Mouse (Mus musculus) T-helper 17 cell (primary cell): ENCODE data around the gene Srgap1.

Experiments
- in situ Hi-C, 2 experiments: fragments of 300-600 bp; cut with MboI, MseI; formaldehyde crosslinking; loops; 1 replicate in 1 of 2; 2 replicates in 1 of 2; pipeline ENCODE4 v1.15.1; 2025; ENCODE audit warnings: high pct_unique_total_duplicates in 2 of 2

The Srgap1 gene

GRCm38 (mm10) chr10:121836507-121837165, 210.5 kb downstream of the Srgap1 start:
- in situ Hi-C loops: no loop called here

- in situ Hi-C loops: no loop called here
Measured at GRCm38 (mm10) chr10:121833443-121833842, 213.7 kb downstream of the Srgap1 start.

- in situ Hi-C loops: no loop called here
Measured at GRCm38 (mm10) chr10:121830335-121831307, 216.5 kb downstream of the Srgap1 start.

DNA sequence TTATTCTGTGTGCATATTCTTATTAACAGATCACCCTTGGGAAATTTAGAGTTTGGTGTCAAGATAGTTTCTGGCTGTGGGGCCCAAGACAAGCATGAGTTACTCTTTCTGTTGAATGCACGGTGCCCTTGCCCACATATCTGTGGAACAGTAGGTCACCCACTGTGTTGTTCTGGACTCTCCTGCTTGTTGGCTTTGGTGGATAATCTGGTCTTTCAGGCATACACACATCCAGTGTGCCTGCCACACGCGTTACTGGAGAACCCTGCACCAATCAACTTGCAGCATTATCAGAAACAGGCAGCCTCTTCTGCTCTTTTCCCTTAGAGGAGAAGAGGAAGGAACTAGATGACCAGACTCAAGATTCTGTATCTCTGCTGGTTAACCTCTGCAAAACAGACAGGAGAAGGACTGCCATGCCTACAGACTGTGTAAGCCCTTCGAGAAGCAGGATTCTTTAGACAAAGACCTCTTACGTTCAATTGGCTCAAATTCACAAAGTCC, 217.3 kb downstream of the Srgap1 start:
- in situ Hi-C loops: no loop called here

- in situ Hi-C loops: no loop called here
Measured at GRCm38 (mm10) chr10:121829034-121829433, 218.1 kb downstream of the Srgap1 start.

DNA sequence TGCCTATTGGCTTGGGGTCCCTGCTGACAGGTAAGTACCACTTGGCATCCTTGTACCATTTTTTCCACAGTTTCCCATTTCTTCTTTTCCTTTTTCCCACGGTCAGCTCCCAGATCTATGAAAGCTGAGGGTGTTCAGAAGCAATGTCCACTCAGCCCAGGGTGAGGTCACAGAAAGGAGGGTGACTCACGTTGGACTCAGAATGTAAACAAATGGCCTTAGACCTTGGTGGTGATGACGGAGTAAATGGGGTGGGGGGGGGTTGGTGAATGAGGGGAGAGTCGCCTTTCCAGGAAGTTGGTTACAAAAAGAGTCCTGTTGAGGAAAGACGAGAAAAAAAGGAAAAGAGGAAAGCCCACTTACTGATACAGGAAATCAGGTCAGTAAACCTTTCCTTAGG, 224.4 kb downstream of the Srgap1 start:
- in situ Hi-C loops: no loop called here

DNA sequence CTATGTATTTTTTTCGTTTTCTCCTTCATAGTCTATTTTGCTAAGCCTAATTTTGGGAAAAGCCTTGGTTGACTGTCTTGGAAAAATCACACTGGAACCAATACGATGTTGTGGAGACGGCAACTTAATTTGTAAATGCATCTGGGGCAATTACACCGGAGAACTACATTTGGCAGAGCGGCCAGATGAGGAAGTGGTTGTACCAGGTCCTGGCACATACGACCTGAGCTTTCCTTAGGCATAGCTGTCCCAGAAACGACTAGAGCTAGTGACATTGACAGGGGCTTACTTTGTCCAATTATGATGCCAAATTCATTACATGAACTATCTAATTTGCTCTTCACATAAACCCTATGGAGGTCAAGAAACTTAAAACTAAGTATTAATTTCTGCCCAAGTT, 226.3 kb downstream of the Srgap1 start:
- in situ Hi-C loops: no loop called here

DNA sequence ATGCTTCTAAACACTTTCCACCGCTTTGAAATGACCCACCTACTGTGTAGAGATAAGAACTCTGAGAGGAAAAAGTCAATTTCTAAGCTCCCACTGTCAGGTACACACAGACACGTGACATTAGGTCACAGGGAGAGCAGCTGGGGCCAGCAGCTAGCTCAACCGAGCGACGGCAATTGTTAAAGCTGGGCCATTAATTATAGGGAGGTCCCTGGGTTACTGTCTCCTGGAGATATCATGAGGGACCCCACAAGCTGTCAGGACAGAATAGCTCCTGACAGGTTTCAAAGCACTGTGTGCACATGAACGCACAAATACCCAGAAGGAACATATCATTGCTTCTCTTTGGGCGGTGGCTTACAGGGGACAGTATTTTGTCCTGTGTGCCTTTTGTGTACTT, 229.1 kb downstream of the Srgap1 start:
- in situ Hi-C loops: no loop called here

GRCm38 (mm10) chr10:121807771-121808170, 239.3 kb downstream of the Srgap1 start:
- in situ Hi-C loops: no loop called here

GRCm38 (mm10) chr10:121806806-121807205, 240.3 kb downstream of the Srgap1 start:
- in situ Hi-C loops: no loop called here

- in situ Hi-C loops: no loop called here
Measured at GRCm38 (mm10) chr10:121805933-121806341, 241.2 kb downstream of the Srgap1 start.

GRCm38 (mm10) chr10:121804551-121804950, 242.6 kb downstream of the Srgap1 start:
- in situ Hi-C loops: no loop called here

DNA sequence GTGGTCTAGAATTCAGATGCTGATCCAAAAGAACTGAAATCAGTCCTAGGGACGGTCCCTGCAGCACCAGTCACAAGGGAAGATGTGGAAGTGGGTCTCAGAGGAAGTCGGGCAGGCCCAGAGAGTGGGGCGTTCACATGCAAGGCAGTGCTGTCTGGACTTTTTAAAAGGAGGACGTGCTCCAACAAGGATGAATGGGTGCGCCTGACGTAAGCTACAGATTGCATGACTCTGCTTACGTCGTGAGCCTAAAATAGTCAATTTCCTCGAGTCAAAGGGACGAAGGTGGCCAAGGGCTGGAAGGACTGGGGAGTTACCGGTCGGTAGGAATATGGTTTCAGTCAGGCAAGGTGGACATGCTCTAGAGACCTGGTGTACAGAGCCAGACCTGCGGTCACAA, 247.1 kb downstream of the Srgap1 start:
- in situ Hi-C loops: no loop called here

- in situ Hi-C loops: loop anchor here in 1 of 2 experiments (10.0 kb wide), 1 partner anchor 669 kb away; no protein-coding TSS in a partner anchor
Measured at GRCm38 (mm10) chr10:121796027-121796802, 250.9 kb downstream of the Srgap1 start.

GRCm38 (mm10) chr10:121794486-121794885, 252.6 kb downstream of the Srgap1 start:
- in situ Hi-C loops: loop anchor here in 1 of 2 experiments (10.0 kb wide), 1 partner anchor 670 kb away; no protein-coding TSS in a partner anchor

GRCm38 (mm10) chr10:121792661-121793060, 254.5 kb downstream of the Srgap1 start:
- in situ Hi-C loops: loop anchor here in 1 of 2 experiments (10.0 kb wide), 1 partner anchor 672 kb away; no protein-coding TSS in a partner anchor

DNA sequence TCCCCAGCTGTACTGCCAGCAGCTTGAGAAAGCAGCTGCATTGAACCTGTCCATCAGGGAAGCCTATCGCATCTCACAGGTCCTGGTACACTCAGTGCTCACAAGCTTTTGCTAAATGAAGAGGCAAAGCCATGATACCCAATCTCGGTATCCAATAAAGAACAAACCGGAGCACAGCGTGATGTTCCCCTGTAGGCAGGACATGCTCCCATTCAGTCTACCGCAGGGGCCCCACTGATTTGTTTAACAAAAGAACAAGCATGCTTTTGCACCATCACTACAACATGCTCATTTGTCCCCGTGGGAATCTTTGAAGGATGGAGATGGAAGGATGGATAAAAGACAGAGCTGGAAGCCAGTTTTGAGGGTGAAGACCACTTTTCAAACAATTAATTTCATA, 257.0 kb downstream of the Srgap1 start:
- in situ Hi-C loops: loop anchor here in 1 of 2 experiments (10.0 kb wide), 1 partner anchor 675 kb away; no protein-coding TSS in a partner anchor

GRCm38 (mm10) chr10:121788536-121788935, 258.6 kb downstream of the Srgap1 start:
- in situ Hi-C loops: no loop called here

- in situ Hi-C loops: no loop called here
Measured at GRCm38 (mm10) chr10:121781159-121781558, 266.0 kb downstream of the Srgap1 start.

DNA sequence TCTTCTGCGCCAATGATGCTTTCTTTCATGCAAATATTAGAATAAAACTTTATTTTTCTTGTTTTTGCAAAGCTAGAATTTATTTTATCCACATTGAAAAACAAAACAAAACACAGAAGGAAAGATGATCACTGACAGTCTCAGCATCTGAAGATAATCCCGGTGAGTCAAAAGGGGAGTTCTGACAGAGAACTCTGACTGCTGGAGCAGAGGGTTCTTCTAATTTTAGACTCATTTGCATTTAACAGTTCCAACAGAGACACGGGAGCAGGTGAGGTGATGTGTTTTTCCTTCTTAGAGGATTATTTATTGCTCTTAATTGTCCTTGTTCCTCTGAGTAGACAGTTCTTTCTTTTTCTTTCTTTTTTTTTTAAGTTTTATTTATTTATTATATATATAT, 271.1 kb downstream of the Srgap1 start:
- in situ Hi-C loops: no loop called here

DNA sequence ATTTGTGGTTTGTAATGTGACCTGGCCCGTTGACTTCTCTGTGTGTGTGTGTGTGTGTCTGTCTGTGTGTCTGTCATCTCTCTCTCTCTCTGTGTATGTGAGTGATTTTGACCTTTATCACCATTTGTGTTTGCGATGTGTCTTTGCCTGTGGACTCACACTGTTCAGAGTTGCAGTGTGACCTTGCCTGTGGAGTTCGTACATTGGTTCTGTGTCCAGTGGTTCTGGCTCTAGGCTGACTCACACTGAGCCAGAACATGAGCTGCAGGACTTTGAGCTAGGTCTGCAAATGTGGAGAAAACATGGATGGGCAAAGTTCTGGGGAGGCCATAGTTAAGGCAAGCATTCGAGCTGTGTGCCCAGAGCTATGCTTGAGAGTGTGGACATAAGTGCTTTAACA, 273.3 kb downstream of the Srgap1 start:
- in situ Hi-C loops: no loop called here
